Mouse (Mus musculus): ENCODE measurements around the gene Ptpn13. TPM values are rescaled to one million over a fixed set of nuclear protein-coding genes. Genes with fewer than 3 reads are reported as not detected.
A peak's percentile ranks its signal among the peaks of the same experiment; 100 is the strongest.

Gene Ptpn13
- total and polyA plus RNA-seq, 3 experiments: 0.04 TPM; not detected in 2

DNA sequence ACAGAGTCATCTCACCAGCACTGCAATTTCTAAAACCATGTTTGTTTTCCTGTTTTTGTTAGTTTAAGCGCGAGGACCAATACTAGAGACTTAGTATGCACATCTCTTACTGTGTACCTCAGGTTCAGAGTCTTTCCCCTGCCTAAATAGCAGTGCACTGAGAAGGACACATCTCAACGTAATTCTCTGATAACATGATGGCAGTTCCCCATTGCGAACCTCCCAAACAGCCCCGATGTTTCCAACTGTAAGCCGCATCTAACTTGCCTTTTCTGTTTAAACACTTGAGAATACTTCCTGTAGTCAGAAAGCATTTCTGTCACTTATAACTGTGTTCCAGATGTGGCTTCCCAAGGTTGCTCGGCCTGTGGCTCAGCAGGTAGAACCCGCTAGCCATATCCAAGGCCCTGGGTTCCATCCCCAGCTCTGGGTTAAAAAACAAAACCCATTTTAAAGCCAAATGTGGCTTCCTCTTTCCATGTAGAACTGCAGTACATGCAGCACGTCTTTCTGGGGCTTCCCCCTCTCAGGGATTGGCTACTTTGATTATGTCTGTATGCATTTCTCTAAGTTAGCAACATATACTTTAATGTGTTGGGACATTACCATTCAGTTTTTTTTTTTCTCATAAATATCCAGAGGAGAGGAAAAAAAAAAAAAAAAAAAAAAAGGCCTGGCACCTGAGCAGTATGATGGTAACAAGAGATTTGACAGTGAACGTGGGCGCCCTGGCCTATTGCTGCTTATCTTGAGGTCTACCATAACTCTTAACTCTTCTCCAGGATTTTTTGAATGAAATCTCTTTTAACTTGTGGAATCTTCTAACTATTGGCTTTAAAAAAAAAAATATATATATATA is 15.7 kb downstream of the Ptpn13 start:
- H3K4me1 ChIP-seq (ENCODE audit: control insufficient read depth in 1 of 2, insufficient read depth in 2 of 2): peaks cover 18 to 58% of the 10 kb centered on the region in 2 experiments
- DNase-seq (ENCODE audit: extremely low read depth): peak; percentile 73
- in situ Hi-C loops (cut with MboI; ENCODE audit: low pct_ligation_motif_present, low pct_unique_long_range_greater_than_20kb, low sequenced_read_pairs): no loop called here
- dilution Hi-C loops (cut with MboI; ENCODE audit: extremely low pct_ligation_motif_present, extremely low pct_unique_long_range_greater_than_20kb, low sequenced_read_pairs): no loop called here
- TF ChIP-seq POLR2AphosphoS2 (IDR thresholded peaks at IDR 0.05; ENCODE audit: low read depth, low read length) (no peak), RCOR1 (conservative IDR thresholded peaks at IDR 0.05; ENCODE audit: low read depth, low read length) (0 out of 2 replicates have a peak, but pooled peaks have one; percentile 50), MEF2A (IDR thresholded peaks at IDR 0.05; ENCODE audit: borderline replicate concordance, low read depth, low read length) (peak; percentile 34; the same call in 1 of the 2 replicates), USF2 (conservative IDR thresholded peaks at IDR 0.05; ENCODE audit: low read depth, low read length) (no peak), PAX5 (IDR thresholded peaks at IDR 0.05; ENCODE audit: low read length) (no peak), ETS1 (conservative IDR thresholded peaks at IDR 0.05; ENCODE audit: low read depth, low read length) (peak; percentile 28; the same call in 1 of the 2 replicates), ELF1 (IDR thresholded peaks at IDR 0.05; ENCODE audit: low read depth, low read length) (0 out of 2 replicates have a peak, but pooled peaks have one; percentile 24), EP300 (IDR thresholded peaks at IDR 0.05; ENCODE audit: low read length) (peak; percentile 82), MAFK (IDR thresholded peaks at IDR 0.05; ENCODE audit: insufficient replicate concordance, low read length) (peak; percentile 32; the same call in 1 of the 2 replicates), MAZ (IDR thresholded peaks at IDR 0.05; ENCODE audit: low read depth, low read length) (peak; percentile 25; the same call in 1 of the 2 replicates), BHLHE40 (IDR thresholded peaks at IDR 0.05; ENCODE audit: low read depth, low read length) (peak; percentile 58), IRF4 (IDR thresholded peaks at IDR 0.05; ENCODE audit: low read depth, low read length) (peak; percentile 46; the same call in 1 of the 2 replicates), MAX (IDR thresholded peaks at IDR 0.05; ENCODE audit: low read length) (peak; percentile 41; the same call in 1 of the 2 replicates), TCF12 (IDR thresholded peaks at IDR 0.05; ENCODE audit: low read depth, low read length) (no peak), CHD2 (IDR thresholded peaks at IDR 0.05; ENCODE audit: low read length) (0 out of 2 replicates have a peak, but pooled peaks have one; percentile 20), MXI1 (IDR thresholded peaks at IDR 0.05; ENCODE audit: low read depth, low read length) (no peak), ZNF384 (IDR thresholded peaks at IDR 0.05; ENCODE audit: low read depth, low read length) (peak; percentile 69)
- no peaks in the 10 kb centered on the region for H3K27me3 ChIP-seq (replicated peaks)
- H3K27ac ChIP-seq (ENCODE audit: insufficient read depth, low read depth): peak overlapping the region; percentile 67
- H3K36me3 ChIP-seq (replicated peaks in 1 of 2; ENCODE audit: control insufficient read depth in 1 of 2, insufficient read depth in 1 of 2, low read length in 1 of 2): no peaks in the 10 kb centered on the region
- peak overlapping the region; percentile 19 for H3K4me2 ChIP-seq (ENCODE audit: insufficient read depth, low read depth, poor library complexity, severe bottlenecking)
- no peak overlapping the region for H3K4me3 ChIP-seq (replicated peaks in 1 of 3; ENCODE audit: low read depth in 2 of 3, low read length in 2 of 3, poor library complexity in 1 of 3)
- H3K9me3 ChIP-seq (replicated peaks; ENCODE audit: low read length): no peaks in the 10 kb centered on the region
- no peak overlapping the region for H3K9ac ChIP-seq (ENCODE audit: insufficient read depth, low read depth)
- H3K79me2 ChIP-seq (replicated peaks; ENCODE audit: control insufficient read depth, extremely low read depth, insufficient read depth, poor library complexity, severe bottlenecking): no peaks in the 10 kb centered on the region

DNA sequence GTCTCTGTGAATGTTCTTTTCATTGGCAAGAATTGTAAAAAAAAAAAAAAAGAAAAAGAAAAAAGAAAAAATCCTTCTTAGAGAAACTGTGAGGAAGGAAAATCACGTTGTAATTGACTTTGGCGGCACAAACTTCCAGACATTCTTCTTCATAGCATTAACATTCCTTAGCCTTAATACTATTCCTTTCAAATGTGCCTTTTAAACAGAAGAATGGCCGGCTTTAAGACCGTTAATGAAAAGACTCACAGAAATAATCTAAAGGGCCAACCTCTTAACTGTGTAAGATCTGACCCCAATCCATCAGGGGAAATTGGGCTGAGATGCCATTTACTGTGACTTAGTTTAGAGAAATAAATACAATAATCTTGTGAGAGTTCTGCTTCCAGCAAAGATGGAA is 16.7 kb downstream of the Ptpn13 start:
- no peaks in the 10 kb centered on the region for H3K36me3 ChIP-seq (replicated peaks in 1 of 2; ENCODE audit: control insufficient read depth in 1 of 2, insufficient read depth in 1 of 2, low read length in 1 of 2)
- H3K4me3 ChIP-seq (replicated peaks in 1 of 3; ENCODE audit: low read depth in 2 of 3, low read length in 2 of 3, poor library complexity in 1 of 3): no peak overlapping the region
- peak overlapping the region; percentile 50; the same call in 1 of the 2 replicates for H3K4me2 ChIP-seq (ENCODE audit: insufficient read depth, low read depth, poor library complexity, severe bottlenecking)
- TF ChIP-seq ZNF384 (IDR thresholded peaks at IDR 0.05; ENCODE audit: low read depth, low read length) (0 out of 2 replicates have a peak, but pooled peaks have one; percentile 10), CHD1 (IDR thresholded peaks at IDR 0.05; ENCODE audit: low read depth, low read length) (no peak), GABPA (IDR thresholded peaks at IDR 0.05; ENCODE audit: insufficient replicate concordance, low read depth, low read length) (no peak), ZMIZ1 (IDR thresholded peaks at IDR 0.05; ENCODE audit: low read depth, low read length) (no peak), TCF12 (IDR thresholded peaks at IDR 0.05; ENCODE audit: low read depth, low read length) (no peak), ZKSCAN1 (IDR thresholded peaks at IDR 0.05; ENCODE audit: borderline replicate concordance, low read depth, low read length) (no peak)
- no peak overlapping the region for H3K9ac ChIP-seq (ENCODE audit: insufficient read depth, low read depth)
- dilution Hi-C loops (cut with MboI; ENCODE audit: extremely low pct_ligation_motif_present, extremely low pct_unique_long_range_greater_than_20kb, low sequenced_read_pairs): no loop called here
- no peaks in the 10 kb centered on the region for H3K79me2 ChIP-seq (replicated peaks; ENCODE audit: control insufficient read depth, extremely low read depth, insufficient read depth, poor library complexity, severe bottlenecking)
- peaks cover 18 to 58% of the 10 kb centered on the region in 2 experiments for H3K4me1 ChIP-seq (ENCODE audit: control insufficient read depth in 1 of 2, insufficient read depth in 2 of 2)
- no peaks in the 10 kb centered on the region for H3K9me3 ChIP-seq (replicated peaks; ENCODE audit: low read length)
- H3K27me3 ChIP-seq (replicated peaks): no peaks in the 10 kb centered on the region
- no peak for DNase-seq (ENCODE audit: extremely low read depth)
- H3K27ac ChIP-seq (ENCODE audit: insufficient read depth, low read depth): 0 out of 2 replicates have a peak overlapping the region, but pooled peaks have one; percentile 21
- in situ Hi-C loops (cut with MboI; ENCODE audit: low pct_ligation_motif_present, low pct_unique_long_range_greater_than_20kb, low sequenced_read_pairs): no loop called here

Data from CH12.LX (cell line).